Mouse (Mus musculus) heart, embryonic 15.5 days (tissue): ENCODE measurements around the gene Ovch2. TPM values are rescaled to one million over a fixed set of nuclear protein-coding genes. Genes with fewer than 3 reads are reported as not detected.
"Not testable (repeated sequence)": the region's sequence is repeated elsewhere in the genome, so short reads cannot be mapped to it uniquely, and the experiment has no call there.

Experiments used
- ATAC-seq: fragments of 200-750 bp; cut with Nextera tagmentation; replicated peaks from 2 replicates; pipeline ENCODE4 v1.8.0; 2017; ENCODE audit warnings: low read depth, moderate TSS enrichment; ENCODE audit not compliant: insufficient number of reproducible peaks, insufficient read depth, low FRiP score
- H3K27ac ChIP-seq: fragments of 300-500 bp; sonication (generic); 2 replicates; pipeline ENCODE4 v1.5.1; 2015; ENCODE audit warnings: mild to moderate bottlenecking, inconsistent platforms
- H3K27me3 ChIP-seq: fragments of 300-500 bp; sonication (generic); 2 replicates; pipeline ENCODE4 v1.6.1; 2015; ENCODE audit warnings: inconsistent platforms
- H3K36me3 ChIP-seq: fragments of 300-500 bp; sonication (generic); 2 replicates; pipeline ENCODE4 v1.6.1; 2015; ENCODE audit warnings: mild to moderate bottlenecking, inconsistent platforms
- H3K4me1 ChIP-seq: fragments of 300-500 bp; sonication (generic); replicated peaks from 2 replicates; pipeline ENCODE4 v1.6.1; 2015; ENCODE audit warnings: inconsistent platforms
- H3K4me2 ChIP-seq: fragments of 300-500 bp; sonication (generic); 2 replicates; pipeline ENCODE4 v1.6.1; 2015; ENCODE audit warnings: inconsistent platforms, mild to moderate bottlenecking, moderate library complexity
- H3K4me3 ChIP-seq: fragments of 300-500 bp; sonication (generic); 2 replicates; pipeline ENCODE4 v1.5.1; 2015; ENCODE audit warnings: mild to moderate bottlenecking, inconsistent platforms
- H3K9ac ChIP-seq: fragments of 300-500 bp; sonication (generic); 2 replicates; pipeline ENCODE4 v1.6.1; 2015; ENCODE audit warnings: mild to moderate bottlenecking, inconsistent platforms
- H3K9me3 ChIP-seq: fragments of 300-500 bp; sonication (generic); replicated peaks from 2 replicates; pipeline ENCODE4 v1.6.1; 2016; ENCODE audit warnings: inconsistent platforms
- WGBS: fragments of 180-500 bp; shearing (Covaris S2); methylation state at CpG from one replicate; pipeline ENCODE4 v1.1.7; 2015; ENCODE audit warnings: mixed read lengths; 5-methylcytosine and 5-hydroxymethylcytosine counted together
- polyA plus RNA-seq: library from polyadenylated mRNA; unstranded; fragments of >200 nt; fragmentation: Nextera tagmentation; extraction: Ambion mirVana; gene quantifications from 2 replicates; pipeline ENCODE4 v1.2.1, GENCODE M21; 2015

Gene Ovch2
- not detected in 2 replicates for polyA plus RNA-seq

- WGBS: 80% methylated on average over 2 of the region's 2 CpGs
- H3K9me3 ChIP-seq: no peaks in the 10 kb centered on the region
- H3K36me3 ChIP-seq: no peaks in the 10 kb centered on the region
- ATAC-seq: no peak
- no peaks in the 10 kb centered on the region for H3K4me1 ChIP-seq
- no peak within 1 kb of the TSS for H3K4me2 ChIP-seq
- no peak within 1 kb of the TSS for H3K4me3 ChIP-seq
- no peak within 1 kb of the TSS for H3K27ac ChIP-seq
- no peaks in the 10 kb centered on the region for H3K27me3 ChIP-seq
- H3K9ac ChIP-seq: no peak within 1 kb of the TSS
Measured at GRCm38 (mm10) chr7:107801108-107801507, at the start of gene Ovch2. Gene Ovch2 (minus strand): TSS chr7:107801208.

GRCm38 (mm10) chr7:107847390-107847789, 46.4 kb upstream of the Ovch2 start, which contains the start of gene Olfr470:
Gene Olfr470 (minus strand): TSS chr7:107847490.
- H3K9ac ChIP-seq, H3K9me3 ChIP-seq, H3K36me3 ChIP-seq, H3K27ac ChIP-seq, H3K4me1 ChIP-seq, H3K4me2 ChIP-seq, H3K4me3 ChIP-seq, ATAC-seq, H3K27me3 ChIP-seq: not testable (repeated sequence)
- WGBS: 65% methylated on average over 1 of the region's 1 CpGs

- Histone ChIP-seq H3K9me3 (no peaks in the 10 kb centered on the region), H3K4me3 (no peak overlapping the region), H3K4me2 (no peak overlapping the region), H3K27ac (no peak overlapping the region), H3K27me3 (no peaks in the 10 kb centered on the region), H3K4me1 (no peaks in the 10 kb centered on the region), H3K36me3 (no peaks in the 10 kb centered on the region), H3K9ac (no peak overlapping the region)
- no peak for ATAC-seq
- 58% methylated on average over 1 of the region's 1 CpGs for WGBS
Measured at GRCm38 (mm10) chr7:107841719-107842118, 40.7 kb upstream of the Ovch2 start.

GRCm38 (mm10) chr7:107825441-107825840, 24.4 kb upstream of the Ovch2 start, which contains the start of gene Olfr469:
Gene Olfr469 (minus strand): TSS chr7:107825541.
- not testable (repeated sequence) for H3K4me3 ChIP-seq, ATAC-seq, H3K27me3 ChIP-seq, H3K27ac ChIP-seq, H3K36me3 ChIP-seq, H3K4me1 ChIP-seq, H3K4me2 ChIP-seq, H3K9ac ChIP-seq, H3K9me3 ChIP-seq

GRCm38 (mm10) chr7:107823867-107824266, 22.9 kb upstream of the Ovch2 start:
- H3K4me2 ChIP-seq, H3K9me3 ChIP-seq, H3K9ac ChIP-seq, H3K36me3 ChIP-seq, H3K27me3 ChIP-seq, H3K4me1 ChIP-seq, ATAC-seq, H3K4me3 ChIP-seq, H3K27ac ChIP-seq: not testable (repeated sequence)
- WGBS: 48% methylated on average over 2 of the region's 2 CpGs

- no peak overlapping the region for H3K27ac ChIP-seq
- ATAC-seq: no peak
- no peak overlapping the region for H3K4me3 ChIP-seq
- H3K27me3 ChIP-seq: no peaks in the 10 kb centered on the region
- H3K4me1 ChIP-seq: no peaks in the 10 kb centered on the region
- no peak overlapping the region for H3K4me2 ChIP-seq
- no peak overlapping the region for H3K9ac ChIP-seq
- no peaks in the 10 kb centered on the region for H3K36me3 ChIP-seq
- H3K9me3 ChIP-seq: no peaks in the 10 kb centered on the region
Measured at GRCm38 (mm10) chr7:107819442-107819841, 18.4 kb upstream of the Ovch2 start.

GRCm38 (mm10) chr7:107811963-107812362, 11.0 kb upstream of the Ovch2 start, which contains the start of gene Olfr467:
Gene Olfr467 (plus strand): TSS chr7:107812263.
- Histone ChIP-seq H3K4me2 (no peak within 1 kb of the TSS), H3K9me3 (no peaks in the 10 kb centered on the region), H3K9ac (no peak within 1 kb of the TSS), H3K27me3 (no peaks in the 10 kb centered on the region), H3K4me1 (no peaks in the 10 kb centered on the region), H3K36me3 (no peaks in the 10 kb centered on the region), H3K4me3 (no peak within 1 kb of the TSS), H3K27ac (no peak within 1 kb of the TSS)
- no peak for ATAC-seq

GRCm38 (mm10) chr7:107802138-107802537, 1.1 kb upstream of the Ovch2 start:
- no peak overlapping the region for H3K4me3 ChIP-seq
- H3K9ac ChIP-seq: no peak overlapping the region
- 61% methylated on average over 3 of the region's 3 CpGs for WGBS
- no peaks in the 10 kb centered on the region for H3K36me3 ChIP-seq
- no peak overlapping the region for H3K27ac ChIP-seq
- no peaks in the 10 kb centered on the region for H3K27me3 ChIP-seq
- H3K4me1 ChIP-seq: no peaks in the 10 kb centered on the region
- H3K9me3 ChIP-seq: no peaks in the 10 kb centered on the region
- ATAC-seq: no peak
- H3K4me2 ChIP-seq: no peak overlapping the region

- no peak overlapping the region for H3K27ac ChIP-seq
- WGBS: 66% methylated on average over 2 of the region's 2 CpGs
Measured at GRCm38 (mm10) chr7:107796500-107796899, 4.5 kb downstream of the Ovch2 start.

GRCm38 (mm10) chr7:107787977-107788620, 12.9 kb downstream of the Ovch2 start:
- Histone ChIP-seq H3K4me3 (no peak overlapping the region), H3K9ac (no peak overlapping the region), H3K36me3 (no peaks in the 10 kb centered on the region), H3K4me2 (no peak overlapping the region), H3K9me3 (no peaks in the 10 kb centered on the region), H3K4me1 (no peaks in the 10 kb centered on the region), H3K27me3 (no peaks in the 10 kb centered on the region), H3K27ac (no peak overlapping the region)
- 53% methylated on average over 3 of the region's 3 CpGs for WGBS
- ATAC-seq: no peak

More at GRCm38 (mm10) chr7:107796500-107796899, 4.5 kb downstream of the Ovch2 start:
- Histone ChIP-seq H3K27me3 (no peaks in the 10 kb centered on the region), H3K36me3 (no peaks in the 10 kb centered on the region), H3K4me3 (no peak overlapping the region), H3K4me2 (no peak overlapping the region), H3K9me3 (no peaks in the 10 kb centered on the region), H3K9ac (no peak overlapping the region), H3K4me1 (no peaks in the 10 kb centered on the region)
- ATAC-seq: no peak

GRCm38 (mm10) chr7:107779611-107780010, 21.4 kb downstream of the Ovch2 start:
- ATAC-seq: no peak
- Histone ChIP-seq H3K4me1 (peaks cover 2% of the 10 kb centered on the region; the same call in 1 of the 2 replicates), H3K36me3 (no peaks in the 10 kb centered on the region), H3K27me3 (peaks cover 2% of the 10 kb centered on the region; the same call in 1 of the 2 replicates), H3K9me3 (no peaks in the 10 kb centered on the region), H3K9ac (no peak overlapping the region), H3K4me3 (no peak overlapping the region), H3K27ac (no peak overlapping the region), H3K4me2 (no peak overlapping the region)
- WGBS: 38% methylated on average over 4 of the region's 4 CpGs

- 45% methylated on average over 1 of the region's 1 CpGs for WGBS
- Histone ChIP-seq H3K9ac (no peak overlapping the region), H3K4me1 (peaks cover 2% of the 10 kb centered on the region; the same call in 1 of the 2 replicates), H3K27ac (no peak overlapping the region), H3K4me3 (no peak overlapping the region), H3K36me3 (no peaks in the 10 kb centered on the region), H3K9me3 (no peaks in the 10 kb centered on the region), H3K4me2 (no peak overlapping the region), H3K27me3 (peaks cover 2% of the 10 kb centered on the region; the same call in 1 of the 2 replicates)
- ATAC-seq: no peak
Measured at GRCm38 (mm10) chr7:107778216-107778615, 22.8 kb downstream of the Ovch2 start.
